Mouse (Mus musculus) olfactory bulb, adult 2 months (tissue): Measurements from ENCODE around the gene Zmynd11.

Source experiments
- CTCF ChIP-seq: fragments of 200-500 bp; IDR thresholded peaks from 2 replicates; pipeline ENCODE4 v1.5.1; 2012; ENCODE audit warnings: low read depth, mild to moderate bottlenecking, low read length, moderate library complexity; ENCODE audit not compliant: insufficient read depth
- POLR2A ChIP-seq: fragments of 200-500 bp; IDR thresholded peaks from 2 replicates; pipeline ENCODE4 v1.6.1; 2012; ENCODE audit warnings: mild to moderate bottlenecking, low read depth, low read length, moderate library complexity; ENCODE audit not compliant: insufficient read depth

GRCm38 (mm10) chr13:9681492-9681891 is 83.6 kb downstream of the Zmynd11 start:
- TF ChIP-seq CTCF (no peak), POLR2A (no peak)
